Mouse (Mus musculus) retina, embryonic 14.5 days (tissue): ENCODE results near the gene Tmem247.

Experiments used
- DNase-seq: peaks from one replicate; pipeline ENCODE4 v3.0.0-alpha.2; 2015; ENCODE audit warnings: low spot score

The Tmem247 gene

GRCm38 (mm10) chr17:86917048-86917447 is at the start of gene Tmem247:
Gene Tmem247, plus strand, starts transcription at chr17:86917348.
- no peak for DNase-seq

GRCm38 (mm10) chr17:86870586-86870985 is 46.6 kb upstream of the Tmem247 start:
- DNase-seq, result peak; percentile 42

- DNase-seq, result no peak
Observed at GRCm38 (mm10) chr17:86872643-86873042, 44.5 kb upstream of the Tmem247 start.

- no peak for DNase-seq
Observed at GRCm38 (mm10) chr17:86876940-86877339, 40.2 kb upstream of the Tmem247 start.

GRCm38 (mm10) chr17:86877747-86878146 is 39.4 kb upstream of the Tmem247 start:
- DNase-seq, result no peak

GRCm38 (mm10) chr17:86880056-86880455 is 37.1 kb upstream of the Tmem247 start:
- no peak for DNase-seq

GRCm38 (mm10) chr17:86880461-86881044 is 36.6 kb upstream of the Tmem247 start:
- DNase-seq, result no peak

- DNase-seq, result no peak
Observed at GRCm38 (mm10) chr17:86895191-86895590, 22.0 kb upstream of the Tmem247 start.

GRCm38 (mm10) chr17:86897486-86898165 is 19.5 kb upstream of the Tmem247 start:
- no peak for DNase-seq

- no peak for DNase-seq
Observed at GRCm38 (mm10) chr17:86899821-86900220, 17.3 kb upstream of the Tmem247 start.

- DNase-seq, result no peak
Observed at GRCm38 (mm10) chr17:86900564-86900963, 16.6 kb upstream of the Tmem247 start.

GRCm38 (mm10) chr17:86902399-86903067 is 14.6 kb upstream of the Tmem247 start:
- DNase-seq, result no peak

GRCm38 (mm10) chr17:86903596-86903995 is 13.6 kb upstream of the Tmem247 start:
- no peak for DNase-seq

GRCm38 (mm10) chr17:86904206-86904605 is 12.9 kb upstream of the Tmem247 start:
- DNase-seq, result no peak

- peak; percentile 79 for DNase-seq
Observed at GRCm38 (mm10) chr17:86905297-86906135, 11.6 kb upstream of the Tmem247 start.

- peak; percentile 90 for DNase-seq
Observed at GRCm38 (mm10) chr17:86906136-86906461, 11.0 kb upstream of the Tmem247 start.

GRCm38 (mm10) chr17:86906601-86907000 is 10.5 kb upstream of the Tmem247 start:
- DNase-seq, result peak; percentile 33

- DNase-seq, result no peak
Observed at GRCm38 (mm10) chr17:86907092-86907491, 10.1 kb upstream of the Tmem247 start.

- DNase-seq, result no peak
Observed at GRCm38 (mm10) chr17:86908316-86908715, 8.8 kb upstream of the Tmem247 start.

- peak; percentile 80 for DNase-seq
Observed at GRCm38 (mm10) chr17:86909733-86910495, 7.2 kb upstream of the Tmem247 start.

GRCm38 (mm10) chr17:86911261-86911660 is 5.9 kb upstream of the Tmem247 start:
- DNase-seq, result no peak
